Mouse (Mus musculus) MEL (cell line): ENCODE measurements at regions not wholly inside any gene's neighbourhood (a gene's known extent, or its start where the extent isn't known, plus 50 kb on each side); places are given as distances from the start of the nearest gene placed in this dataset.

Experiments
- BHLHE40 ChIP-seq: IDR thresholded peaks from 2 replicates; pipeline ENCODE4 v1.6.1; 2012; ENCODE audit warnings: low read depth, mild to moderate bottlenecking, inconsistent platforms, low read length, improper control_type of control experiment, borderline replicate concordance
- CTCF ChIP-seq, 3 experiments: IDR thresholded peaks in 2 of 3; conservative IDR thresholded peaks in 1 of 3; 2 replicates each; pipeline ENCODE4 v1.5.1; 2011 to 2012; ENCODE audit warnings: low read length in 3 of 3, low read depth in 2 of 3, mild to moderate bottlenecking in 2 of 3, improper control_type of control experiment in 1 of 3, inconsistent platforms in 1 of 3, mixed read lengths in 1 of 3, moderate library complexity in 1 of 3; ENCODE audit not compliant: control insufficient read depth in 1 of 3, insufficient read depth in 1 of 3, poor library complexity in 1 of 3, severe bottlenecking in 1 of 3
- EP300 ChIP-seq, 2 experiments: IDR thresholded peaks; 2 replicates each; pipeline ENCODE4 v1.6.1; 2011; ENCODE audit warnings: improper control_type of control experiment in 2 of 2, low read length in 2 of 2, low read depth in 1 of 2, mild to moderate bottlenecking in 1 of 2
- JUND ChIP-seq: IDR thresholded peaks from 2 replicates; pipeline ENCODE4 v1.6.1; 2011; ENCODE audit warnings: low read depth, mild to moderate bottlenecking, improper control_type of control experiment, low read length
- MEF2A ChIP-seq: IDR thresholded peaks from 2 replicates; pipeline ENCODE4 v1.6.1; 2014; ENCODE audit warnings: low read depth, mild to moderate bottlenecking, inconsistent platforms, low read length, improper control_type of control experiment; ENCODE audit not compliant: poor library complexity, insufficient replicate concordance, severe bottlenecking; ENCODE audit errors: extremely low read depth
- MYB ChIP-seq: IDR thresholded peaks from 2 replicates; pipeline ENCODE4 v1.6.1; 2011; ENCODE audit warnings: mild to moderate bottlenecking, low read depth, low read length, improper control_type of control experiment
- POLR2A ChIP-seq, 2 experiments: IDR thresholded peaks; 2 replicates each; pipeline ENCODE4 v1.6.1; 2011 to 2012; ENCODE audit warnings: low read length in 2 of 2, mild to moderate bottlenecking in 2 of 2, control low read depth in 1 of 2, improper control_type of control experiment in 1 of 2, low read depth in 1 of 2, moderate library complexity in 1 of 2; ENCODE audit not compliant: control insufficient read depth in 1 of 2, insufficient read depth in 1 of 2, poor library complexity in 1 of 2
- POLR2AphosphoS2 ChIP-seq: IDR thresholded peaks from 2 replicates; pipeline ENCODE4 v1.6.1; 2011; ENCODE audit warnings: low read length, improper control_type of control experiment
- TCF12 ChIP-seq: IDR thresholded peaks from 2 replicates; pipeline ENCODE4 v1.6.1; 2014; ENCODE audit warnings: low read depth, mild to moderate bottlenecking, inconsistent platforms, low read length, improper control_type of control experiment, moderate library complexity
- UBTF ChIP-seq: IDR thresholded peaks from 2 replicates; pipeline ENCODE4 v1.6.1; 2012; ENCODE audit warnings: low read depth, mild to moderate bottlenecking, inconsistent platforms, low read length, improper control_type of control experiment, moderate library complexity, borderline replicate concordance; ENCODE audit not compliant: insufficient read depth
- USF1 ChIP-seq: IDR thresholded peaks from 2 replicates; pipeline ENCODE4 v1.6.1; 2014; ENCODE audit warnings: low read depth, mild to moderate bottlenecking, inconsistent platforms, low read length, improper control_type of control experiment, moderate library complexity

DNA sequence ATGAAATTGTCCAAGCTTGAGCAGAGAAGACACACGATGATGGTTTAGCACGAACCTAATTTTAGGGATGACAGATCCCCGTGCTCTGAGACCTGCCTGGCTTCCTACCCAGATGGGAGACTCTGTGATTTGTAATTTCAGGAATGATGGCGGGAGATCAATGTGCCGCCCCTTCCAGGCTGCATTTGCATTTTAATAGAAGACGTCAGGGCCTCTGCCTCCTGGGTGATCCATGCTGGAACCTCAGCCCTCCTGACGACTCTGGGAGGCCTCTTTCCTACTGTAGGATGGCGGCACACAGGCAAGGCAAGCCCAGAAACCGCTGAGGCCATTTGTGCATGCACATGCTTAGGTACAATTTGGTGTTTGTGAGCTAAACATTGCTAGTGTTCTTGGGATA, 90.1 kb downstream of the Barhl2 start:
- TF ChIP-seq CTCF (IDR thresholded peaks at IDR 0.05 in 2 of 3, conservative IDR thresholded peaks at IDR 0.05 in 1 of 3; ENCODE audit: control insufficient read depth in 1 of 3, insufficient read depth in 1 of 3, low read depth in 2 of 3, low read length in 3 of 3, poor library complexity in 1 of 3, severe bottlenecking in 1 of 3) (no peak), POLR2A (IDR thresholded peaks at IDR 0.05; ENCODE audit: control insufficient read depth in 1 of 2, insufficient read depth in 1 of 2, low read depth in 1 of 2, low read length in 2 of 2, poor library complexity in 1 of 2) (no peak), USF1 (no peak), UBTF (no peak), JUND (no peak), POLR2AphosphoS2 (no peak), EP300 (IDR thresholded peaks at IDR 0.05; ENCODE audit: low read depth in 1 of 2, low read length in 2 of 2) (no peak), MYB (no peak), BHLHE40 (no peak), MEF2A (no peak), TCF12 (no peak)
